Mouse (Mus musculus): ENCODE data around the gene Gorasp1.

- no peak for TF ChIP-seq EP300 (IDR thresholded peaks at IDR 0.05; ENCODE audit: low read depth)
- TF ChIP-seq CTCF (IDR thresholded peaks at IDR 0.05; ENCODE audit: low read depth): no peak
Observed at GRCm38 (mm10) chr9:119926497-119926896, 10.9 kb downstream of the Gorasp1 start.

Data from liver, embryonic 14.5 days (tissue).